Mouse (Mus musculus): Measurements from ENCODE around the gene Wdr60.
"Not testable (repeated sequence)": the region's sequence is repeated elsewhere in the genome, so short reads cannot be mapped to it uniquely, and the experiment has no call there.

The Wdr60 gene

GRCm38 (mm10) chr12:116262555-116263341 lies at the start of gene Wdr60:
TSS of gene Wdr60 (minus strand) at chr12:116263022.
- DNase-seq (ENCODE audit: inconsistent ontology term): peak; percentile 89

DNA sequence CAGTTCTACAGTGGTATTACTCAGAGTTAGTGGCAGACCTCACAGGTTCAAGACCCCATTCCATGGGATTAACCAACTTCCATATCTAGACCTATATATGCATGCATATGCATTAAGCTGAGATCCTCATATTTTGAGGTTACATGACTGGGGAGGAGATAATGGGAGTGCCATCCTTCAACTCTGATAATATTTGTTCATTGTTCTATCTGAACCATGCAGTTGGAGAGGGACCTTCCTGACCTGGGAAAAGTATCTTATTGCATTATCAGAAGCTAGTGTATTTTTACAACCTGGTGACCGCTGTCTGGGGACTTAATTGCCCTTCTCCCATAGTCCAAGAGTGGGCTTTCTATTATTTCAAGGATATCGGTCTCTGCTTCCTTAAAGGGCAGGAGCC lies 45.8 kb upstream of the Wdr60 start:
- DNase-seq (ENCODE audit: inconsistent ontology term): no peak

DNA sequence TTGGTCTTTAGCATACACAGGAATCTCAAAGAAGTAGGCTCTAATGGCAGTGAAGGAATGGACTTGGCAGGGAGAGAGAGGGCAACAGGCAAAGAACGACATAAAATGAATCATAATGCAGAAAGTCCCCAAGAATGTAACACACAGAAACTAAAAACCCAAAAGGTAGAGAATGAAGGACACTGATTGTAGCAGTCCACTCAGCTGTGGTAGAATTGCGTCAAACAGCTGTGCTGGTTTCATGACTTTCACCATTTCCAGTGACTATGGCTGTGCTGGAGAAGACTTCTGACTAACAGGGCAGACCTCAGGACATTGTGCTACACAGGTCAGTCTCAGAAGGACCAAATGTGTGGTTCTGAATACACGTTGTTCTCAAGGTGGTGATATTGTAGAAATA lies 45.0 kb upstream of the Wdr60 start:
- no peak for DNase-seq (ENCODE audit: inconsistent ontology term)

DNA sequence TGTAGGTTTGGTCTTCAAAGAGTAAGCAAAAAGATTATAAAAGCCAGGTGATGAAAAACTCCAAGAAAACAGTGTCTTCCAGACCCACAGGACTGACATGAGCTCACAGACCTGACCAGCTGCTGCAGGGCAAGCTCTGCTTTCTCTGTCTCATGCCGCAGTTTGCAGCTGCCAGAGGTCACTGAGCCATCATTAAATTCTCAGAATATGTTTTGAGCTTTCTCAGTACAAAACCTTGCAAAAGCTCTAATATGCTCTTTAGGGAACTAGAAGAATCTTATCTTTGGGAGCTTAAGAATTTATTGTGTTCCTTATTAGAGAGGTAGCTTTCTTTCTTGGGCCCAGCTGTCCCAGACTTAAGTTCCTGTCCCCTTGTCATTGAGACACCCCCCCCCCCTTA lies 43.2 kb upstream of the Wdr60 start:
- DNase-seq (ENCODE audit: inconsistent ontology term): no peak

- no peak for DNase-seq (ENCODE audit: inconsistent ontology term)
These were observed 39.4 kb upstream of the Wdr60 start for GRCm38 (mm10) chr12:116302181-116302580.

DNA sequence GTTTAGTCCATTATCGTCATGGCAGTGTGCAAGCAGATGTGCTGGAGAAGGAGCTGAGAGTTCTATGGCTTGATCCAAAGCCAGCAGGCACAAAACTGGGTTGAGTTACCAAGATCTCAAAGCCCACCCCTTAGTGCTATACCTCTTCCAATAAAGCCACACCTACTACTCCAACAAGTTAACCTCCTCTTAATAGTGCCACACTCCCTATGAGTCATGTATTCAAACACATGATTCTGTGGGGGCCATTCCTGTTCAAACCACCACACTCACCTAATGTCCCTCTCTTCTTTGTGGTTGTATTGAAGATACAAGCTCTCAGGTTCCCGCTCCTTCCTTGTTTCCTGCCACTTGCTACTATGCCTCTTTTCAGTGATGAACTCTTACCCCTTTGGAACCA lies 37.1 kb upstream of the Wdr60 start:
- DNase-seq (ENCODE audit: inconsistent ontology term): no peak

- peak; percentile 57 for DNase-seq (ENCODE audit: inconsistent ontology term)
These were observed 30.9 kb upstream of the Wdr60 start for GRCm38 (mm10) chr12:116293599-116294292.

DNA sequence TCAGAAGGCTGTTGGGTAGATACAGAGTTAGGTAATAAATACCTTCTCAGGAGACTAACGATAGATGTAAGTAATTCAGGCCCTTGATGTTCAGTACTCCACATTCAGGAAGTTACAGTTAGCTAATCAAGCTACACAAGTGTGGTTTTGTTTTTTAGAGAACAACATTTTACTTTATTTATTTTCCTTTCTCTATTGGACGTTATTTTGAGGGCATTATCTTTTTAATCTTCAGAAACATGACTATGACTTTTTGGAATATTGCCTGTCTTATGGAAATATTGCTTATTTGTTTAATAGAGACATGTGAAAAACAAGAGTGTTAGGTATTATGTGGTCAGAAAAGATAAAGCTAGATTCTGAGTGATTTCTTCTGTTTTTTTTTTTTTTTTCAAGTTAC lies 30.4 kb upstream of the Wdr60 start:
- no peak for DNase-seq (ENCODE audit: inconsistent ontology term)

GRCm38 (mm10) chr12:116283511-116283910 lies 20.7 kb upstream of the Wdr60 start:
- no peak for DNase-seq (ENCODE audit: inconsistent ontology term)

DNA sequence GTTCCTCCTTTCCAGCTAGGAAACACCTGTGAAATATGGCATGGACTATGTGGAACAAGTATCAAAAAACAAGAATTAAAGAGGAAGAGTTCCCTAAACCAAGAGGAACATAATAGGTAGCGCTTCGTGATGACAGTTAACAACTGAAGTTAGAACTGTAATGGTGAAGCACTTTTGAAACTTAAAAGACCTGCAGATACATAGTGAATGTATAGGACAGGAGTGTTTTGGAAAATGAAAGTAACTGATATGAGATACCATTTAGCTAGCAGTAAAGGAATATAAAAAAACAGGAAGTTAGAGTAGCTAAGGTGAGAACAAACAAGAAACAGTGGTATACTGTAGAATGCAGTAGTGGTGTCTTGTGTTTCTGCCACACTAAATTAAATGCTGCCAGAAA lies 20.0 kb upstream of the Wdr60 start:
- no peak for DNase-seq (ENCODE audit: inconsistent ontology term)

DNA sequence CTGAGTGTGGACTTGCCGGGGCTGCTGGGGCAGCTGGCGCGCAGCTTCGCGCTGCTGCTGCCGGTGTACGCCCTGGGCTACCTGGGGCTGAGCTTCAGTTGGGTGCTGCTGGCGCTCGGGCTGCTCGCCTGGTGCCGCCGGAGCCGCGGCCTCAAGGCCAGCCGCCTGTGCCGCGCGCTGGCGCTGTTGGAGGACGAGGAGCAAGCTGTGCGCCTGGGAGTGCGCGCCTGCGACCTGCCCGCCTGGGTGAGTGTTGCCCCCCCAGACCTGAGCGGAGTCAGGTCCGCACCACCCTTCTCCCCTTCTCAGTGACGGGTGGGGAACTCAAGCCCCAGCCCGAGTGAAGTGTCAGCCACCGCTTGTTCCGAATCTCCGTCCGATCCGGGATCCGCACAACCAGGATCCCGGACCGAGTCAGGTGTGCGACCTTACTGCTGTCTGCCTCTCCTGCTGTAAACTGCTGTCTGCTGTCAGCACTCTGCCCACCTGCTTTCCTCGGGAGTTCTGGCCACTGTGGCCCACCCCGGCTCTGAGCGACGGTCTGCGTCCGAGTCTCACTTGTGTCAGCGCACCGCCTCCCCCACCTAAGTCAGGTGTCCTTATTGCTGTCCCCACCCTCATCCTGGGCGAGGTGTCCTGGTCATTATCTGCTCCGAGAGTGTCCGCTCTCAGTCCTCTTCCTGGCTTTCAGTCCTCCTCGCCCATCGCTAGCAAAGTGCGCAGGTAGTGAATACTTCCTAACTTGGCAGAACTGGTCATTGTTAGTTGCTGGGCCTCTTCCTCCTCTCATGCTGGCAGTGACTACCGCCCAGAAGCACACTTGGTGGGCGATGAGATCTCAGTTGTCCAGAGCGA lies 18.8 kb upstream of the Wdr60 start:
- peak; percentile 30 for DNase-seq (ENCODE audit: inconsistent ontology term)

- DNase-seq (ENCODE audit: inconsistent ontology term): peak; percentile 100
These were observed 18.0 kb upstream of the Wdr60 start, which contains the start of gene Esyt2 for GRCm38 (mm10) chr12:116280653-116281364. TSS of gene Esyt2 (plus strand) at chr12:116281196.

DNA sequence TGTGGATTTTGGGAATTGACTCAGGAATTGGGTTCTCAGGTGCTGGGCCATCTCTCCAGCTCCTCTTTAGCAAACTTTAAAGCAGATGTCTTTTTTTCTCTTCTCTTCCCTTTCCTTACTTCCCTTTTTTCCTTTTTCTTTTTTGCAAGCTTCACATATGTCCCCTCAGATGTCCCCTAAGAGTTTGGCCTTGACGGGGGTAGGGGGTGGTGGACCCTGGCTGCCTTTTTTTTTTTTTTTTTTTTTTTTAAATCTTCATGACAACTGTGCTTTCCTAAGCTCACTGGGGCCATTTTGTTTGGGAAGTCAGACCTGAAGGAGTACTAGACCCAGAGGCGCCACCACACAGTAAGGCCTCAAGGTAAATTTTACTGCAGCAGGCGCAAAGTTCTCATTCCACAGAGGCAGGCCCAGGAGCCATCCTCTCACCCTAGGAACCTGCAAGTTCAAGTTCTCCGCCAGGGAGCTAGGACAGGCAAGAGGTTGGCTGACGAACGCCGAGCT lies 17.4 kb upstream of the Wdr60 start:
- DNase-seq (ENCODE audit: inconsistent ontology term): no peak

GRCm38 (mm10) chr12:116279181-116279580 lies 16.4 kb upstream of the Wdr60 start:
- DNase-seq (ENCODE audit: inconsistent ontology term): no peak

DNA sequence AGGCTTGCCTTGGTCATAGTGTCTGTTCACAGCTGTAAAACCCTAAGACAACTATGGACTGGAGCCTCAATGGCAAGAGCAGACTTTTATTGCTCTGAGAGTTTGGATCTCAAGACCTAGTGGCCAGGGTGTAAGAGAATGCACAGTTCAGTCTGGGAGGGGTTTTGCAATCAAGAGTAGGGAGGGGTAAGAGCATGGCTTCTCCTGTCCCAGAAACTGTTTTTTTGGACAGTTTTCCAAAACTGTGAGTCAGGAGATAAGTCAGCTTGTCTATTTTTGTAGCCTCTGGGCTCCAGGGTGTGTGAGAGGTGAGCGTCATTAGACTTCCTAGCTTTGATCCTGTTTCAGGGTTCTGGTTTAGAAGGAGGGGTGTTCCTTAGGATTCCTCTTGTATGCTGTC lies 15.7 kb upstream of the Wdr60 start:
- no peak for DNase-seq (ENCODE audit: inconsistent ontology term)

- no peak for DNase-seq (ENCODE audit: inconsistent ontology term)
These were observed 14.1 kb upstream of the Wdr60 start for GRCm38 (mm10) chr12:116276961-116277360.

- DNase-seq (ENCODE audit: inconsistent ontology term): no peak
These were observed 12.8 kb upstream of the Wdr60 start for GRCm38 (mm10) chr12:116275631-116276030.

DNA sequence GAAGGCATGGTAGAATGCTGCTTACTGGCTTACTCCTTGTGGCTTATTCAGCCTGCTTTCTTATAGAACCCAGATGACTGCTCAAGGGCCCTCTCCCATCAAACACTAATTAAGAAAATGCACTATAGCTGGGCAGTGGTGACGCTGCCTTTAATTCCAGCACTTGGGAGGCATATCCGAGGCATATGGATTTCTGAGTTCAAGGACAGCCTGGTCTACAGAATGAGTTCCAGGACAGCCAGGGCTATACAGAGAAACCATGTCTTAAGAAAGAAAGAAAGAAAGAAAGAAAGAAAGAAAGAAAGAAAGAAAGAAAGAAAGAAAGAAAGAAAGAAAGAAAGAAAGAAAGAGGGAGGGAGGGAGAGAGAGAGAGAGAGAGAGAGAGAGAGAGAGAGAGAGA lies 12.3 kb upstream of the Wdr60 start, which contains the start of gene Gm11027:
Gm11027 (plus strand) TSS at position 301 of the 400 bp plus-strand sequence.
- not testable (repeated sequence) for DNase-seq (ENCODE audit: inconsistent ontology term)

GRCm38 (mm10) chr12:116273733-116274132 lies 10.9 kb upstream of the Wdr60 start:
- no peak for DNase-seq (ENCODE audit: inconsistent ontology term)

DNA sequence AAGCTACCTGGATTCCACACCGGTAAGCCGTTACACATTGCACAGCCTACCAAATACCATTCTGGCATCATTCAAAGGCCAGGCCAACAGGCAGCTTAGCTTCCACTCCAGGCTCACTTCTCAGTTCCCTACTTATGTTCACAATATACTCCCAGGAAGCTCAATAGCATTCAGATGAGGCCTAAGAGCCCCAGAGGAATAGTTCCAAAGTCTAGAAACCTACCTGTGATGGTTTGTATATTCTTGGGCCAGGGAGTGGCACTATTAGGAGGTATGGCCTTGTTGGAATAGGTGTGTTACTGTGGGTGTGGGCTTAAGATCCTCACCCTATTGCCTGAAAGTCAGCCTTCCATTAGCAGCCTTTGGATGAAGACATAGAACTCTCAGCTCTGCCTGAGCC lies 8.2 kb upstream of the Wdr60 start:
- no peak for DNase-seq (ENCODE audit: inconsistent ontology term)

- no peak for DNase-seq (ENCODE audit: inconsistent ontology term)
These were observed 7.7 kb upstream of the Wdr60 start for GRCm38 (mm10) chr12:116270538-116270937.
